Mouse (Mus musculus): ENCODE results near the gene Epb42. TPM values are rescaled to one million over a fixed set of nuclear protein-coding genes. Genes with fewer than 3 reads are reported as not detected.

The Epb42 gene
- polyA plus RNA-seq, 1 experiment from 2014 or later: 1.4 TPM

DNA sequence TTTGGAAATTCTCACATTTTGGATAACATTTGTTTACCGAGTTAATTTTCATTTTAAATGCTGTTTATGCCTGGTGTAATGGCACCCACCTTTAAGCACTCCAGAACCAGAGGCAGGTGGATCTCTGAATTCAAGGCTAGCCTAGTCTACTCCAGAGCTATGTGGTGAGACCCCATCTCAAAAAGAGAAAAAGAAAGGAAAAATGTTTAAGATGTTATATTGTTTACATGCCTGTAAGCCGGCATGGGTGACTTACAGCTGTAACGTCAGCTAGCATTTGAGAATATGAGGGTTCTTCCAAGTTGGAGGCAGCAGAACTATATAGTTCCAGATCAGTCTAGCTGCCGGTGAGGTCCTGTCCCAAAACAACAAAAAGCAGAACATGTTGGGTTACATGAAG lies 65.1 kb downstream of the Epb42 start:
- no peak overlapping the region for H3K27ac ChIP-seq (ENCODE audit: low read length)
- 82% methylated on average over 4 of the region's 4 CpGs for WGBS
- H3K9ac ChIP-seq (replicated peaks; ENCODE audit: low read depth): no peak overlapping the region
- H3K9me3 ChIP-seq (ENCODE audit: low read length): no peaks in the 10 kb centered on the region
- H3K36me3 ChIP-seq (ENCODE audit: insufficient read depth, low read length): no peaks in the 10 kb centered on the region
- no peak for TF ChIP-seq CTCF (IDR thresholded peaks at IDR 0.05)
- no peak for TF ChIP-seq EP300 (IDR thresholded peaks at IDR 0.05)
- no peak overlapping the region for H3K4me3 ChIP-seq (ENCODE audit: low read depth, low read length)
- no peaks in the 10 kb centered on the region for H3K27me3 ChIP-seq (replicated peaks; ENCODE audit: insufficient read depth, low read length)
- H3K4me1 ChIP-seq (ENCODE audit: insufficient read depth, low read depth, low read length): peaks cover 15% of the 10 kb centered on the region; the same call in 1 of the 2 replicates
- ATAC-seq (no peak), DNase-seq (ENCODE audit: low spot score) (no peak)
- H3K4me2 ChIP-seq (replicated peaks; ENCODE audit: low read depth, low read length): no peak overlapping the region

DNA sequence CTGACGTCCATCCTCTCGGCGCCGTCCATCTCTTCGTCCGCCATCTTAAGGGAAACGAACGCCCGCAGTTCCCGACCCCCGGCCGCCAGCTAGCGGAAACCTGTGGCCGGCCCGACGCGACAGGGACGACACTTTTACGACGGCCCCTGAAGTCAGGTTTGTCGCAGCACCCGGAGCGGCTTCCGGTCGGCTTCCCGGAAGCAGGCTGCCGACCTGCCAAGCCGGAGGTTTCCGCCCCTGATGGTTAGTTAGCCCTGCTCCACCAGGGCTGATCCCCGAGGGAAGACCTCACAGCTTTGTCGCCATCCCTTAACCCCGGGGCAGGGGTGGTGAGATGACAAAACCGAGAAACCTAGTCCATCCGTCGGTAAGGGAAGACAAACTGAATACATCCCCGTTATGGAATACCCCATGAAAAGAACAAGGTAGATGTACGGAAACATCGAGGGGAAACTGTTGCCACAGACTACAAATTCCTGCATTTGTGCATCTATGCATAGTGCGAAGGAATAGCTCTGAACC lies 66.3 kb downstream of the Epb42 start, which contains the start of gene Ubr1:
Ubr1 (minus strand) TSS at position 157 of the 522 bp plus-strand sequence.
- TF ChIP-seq CTCF (IDR thresholded peaks at IDR 0.05): peak; percentile 16; the same call in 1 of the 2 replicates
- no peak for TF ChIP-seq EP300 (IDR thresholded peaks at IDR 0.05)

DNA sequence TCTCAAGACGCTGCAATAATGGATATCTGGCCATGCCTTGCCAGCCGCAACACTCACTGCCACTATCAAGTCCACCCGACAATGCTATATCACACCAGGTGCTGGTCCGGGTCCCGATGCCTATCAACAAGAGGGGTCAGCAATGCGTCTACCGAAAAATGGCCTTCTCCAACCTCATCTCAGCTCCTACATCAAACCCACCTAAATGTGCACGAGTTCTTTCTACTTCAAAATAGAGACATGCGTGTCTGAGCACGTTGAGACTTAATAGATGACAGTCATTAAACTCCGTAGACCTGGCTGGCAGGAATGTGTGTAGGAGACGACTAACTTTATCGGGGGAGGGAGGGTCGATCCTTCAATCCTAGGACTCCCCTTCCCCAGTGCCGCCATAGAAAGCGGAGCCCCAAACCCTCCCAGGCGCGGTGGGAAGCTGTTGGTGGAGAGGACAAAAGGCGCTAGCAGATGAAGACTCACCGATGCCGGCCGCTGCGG lies 66.8 kb downstream of the Epb42 start:
- peak; percentile 13 for ATAC-seq
- no peaks in the 10 kb centered on the region for H3K36me3 ChIP-seq (ENCODE audit: insufficient read depth, low read length)
- DNase-seq (ENCODE audit: low spot score): no peak
- peak overlapping the region; percentile 90 for H3K27ac ChIP-seq (ENCODE audit: low read length)
- no peaks in the 10 kb centered on the region for H3K9me3 ChIP-seq (ENCODE audit: low read length)
- H3K4me2 ChIP-seq (replicated peaks; ENCODE audit: low read depth, low read length): peak overlapping the region; percentile 78
- H3K4me1 ChIP-seq (ENCODE audit: insufficient read depth, low read depth, low read length): peaks cover 15% of the 10 kb centered on the region; the same call in 1 of the 2 replicates
- H3K9ac ChIP-seq (replicated peaks; ENCODE audit: low read depth): peak overlapping the region; percentile 81
- H3K4me3 ChIP-seq (ENCODE audit: low read depth, low read length): peak overlapping the region; percentile 89
- no peak for TF ChIP-seq CTCF (IDR thresholded peaks at IDR 0.05)
- TF ChIP-seq EP300 (IDR thresholded peaks at IDR 0.05): no peak
- WGBS: under 1% methylated on average over 23 of the region's 23 CpGs
- H3K27me3 ChIP-seq (replicated peaks; ENCODE audit: insufficient read depth, low read length): no peaks in the 10 kb centered on the region

More for the DNA sequence above, 66.3 kb downstream of the Epb42 start, which contains the start of gene Ubr1:
- under 1% methylated on average over 33 of the region's 39 CpGs for WGBS
- peak within 1 kb of the TSS; percentile 78 for H3K4me2 ChIP-seq (replicated peaks; ENCODE audit: low read depth, low read length)
- DNase-seq (ENCODE audit: low spot score): peak; percentile 94
- H3K36me3 ChIP-seq (ENCODE audit: insufficient read depth, low read length): no peaks in the 10 kb centered on the region
- no peaks in the 10 kb centered on the region for H3K27me3 ChIP-seq (replicated peaks; ENCODE audit: insufficient read depth, low read length)
- peaks cover 15% of the 10 kb centered on the region; the same call in 1 of the 2 replicates for H3K4me1 ChIP-seq (ENCODE audit: insufficient read depth, low read depth, low read length)
- H3K9me3 ChIP-seq (ENCODE audit: low read length): no peaks in the 10 kb centered on the region
- peak within 1 kb of the TSS; percentile 81 for H3K9ac ChIP-seq (replicated peaks; ENCODE audit: low read depth)
- peak within 1 kb of the TSS; percentile 90 for H3K27ac ChIP-seq (ENCODE audit: low read length)
- peak within 1 kb of the TSS; percentile 89 for H3K4me3 ChIP-seq (ENCODE audit: low read depth, low read length)
- peak; percentile 89 for ATAC-seq

Small RNA genes within 50 kb of the gene (microRNA-seq; reads per million reads assigned to microRNA genes)
- gene Gm44325: not detected

Other genes with a start within 250 kb of the Epb42 start
- 3.9 and 4.0 TPM in 2 replicates for gene Cdan1, start 186.9 kb downstream of the Epb42 start, polyA plus RNA-seq (2015; fragmentation: Nextera tagmentation; extraction: Ambion mirVana)
- gene Ttbk2, start 186.5 kb downstream of the Epb42 start, polyA plus RNA-seq (2015; fragmentation: Nextera tagmentation; extraction: Ambion mirVana): 1.7 and 2.1 TPM in 2 replicates
- gene Ubr1, start 66.4 kb downstream of the Epb42 start, polyA plus RNA-seq (2015; fragmentation: Nextera tagmentation; extraction: Ambion mirVana): 25.1 and 29.9 TPM in 2 replicates
- 13.2 and 13.5 TPM in 2 replicates for gene Tmem62, start 60.1 kb downstream of the Epb42 start, polyA plus RNA-seq (2015; fragmentation: Nextera tagmentation; extraction: Ambion mirVana)
- 55.6 and 56.8 TPM in 2 replicates for gene Ccndbp1, start 28.7 kb downstream of the Epb42 start, polyA plus RNA-seq (2015; fragmentation: Nextera tagmentation; extraction: Ambion mirVana)
- 0.07 TPM in 2 replicates for gene Tgm5, start 48.8 kb upstream of the Epb42 start, polyA plus RNA-seq (2015; fragmentation: Nextera tagmentation; extraction: Ambion mirVana)
- gene Tgm7, start 72.7 kb upstream of the Epb42 start, polyA plus RNA-seq (2015; fragmentation: Nextera tagmentation; extraction: Ambion mirVana): not detected in 2 replicates
- gene Adal, start 103.4 kb upstream of the Epb42 start, polyA plus RNA-seq (2015; fragmentation: Nextera tagmentation; extraction: Ambion mirVana): 12.7 and 13.5 TPM in 2 replicates
- 19.3 and 21.8 TPM in 2 replicates for gene Lcmt2, start 103.6 kb upstream of the Epb42 start, polyA plus RNA-seq (2015; fragmentation: Nextera tagmentation; extraction: Ambion mirVana)
- 18.6 and 22.0 TPM in 2 replicates for gene Tubgcp4, start 133.6 kb upstream of the Epb42 start, polyA plus RNA-seq (2015; fragmentation: Nextera tagmentation; extraction: Ambion mirVana)
- 7.8 and 8.6 TPM in 2 replicates for gene Zscan29, start 134.1 kb upstream of the Epb42 start, polyA plus RNA-seq (2015; fragmentation: Nextera tagmentation; extraction: Ambion mirVana)
- 9.8 and 16.6 TPM in 2 replicates for gene Trp53bp1, start 234.3 kb upstream of the Epb42 start, polyA plus RNA-seq (2015; fragmentation: Nextera tagmentation; extraction: Ambion mirVana)